Mouse (Mus musculus) liver, adult 10 weeks (tissue): ENCODE results near the gene Pde4b. TPM values are rescaled to one million over a fixed set of nuclear protein-coding genes. Genes with fewer than 3 reads are reported as not detected.

Source experiments
- polyA plus RNA-seq: library from polyadenylated mRNA; stranded (reverse); fragments of 350-450 nt; fragmentation: Illumina TruSeq; extraction: RNeasy Lipid Tissue Mini Kit (QIAGEN cat#74804); gene quantifications from one replicate; pipeline ENCODE4 v1.2.3, GENCODE M21; 2014; ENCODE audit warnings: low read depth, low replicate concordance

Gene Pde4b
- polyA plus RNA-seq, result 11.0 TPM

GRCm38 (mm10) chr4:102087091-102087565 lies at the start of gene Pde4b:
TSS of gene Pde4b (plus strand) at chr4:102087543.

Other genes starting within 250 kb of the Pde4b start
- gene B020004J07Rik, start 243.5 kb upstream of the Pde4b start, polyA plus RNA-seq, result not detected
- gene C130073F10Rik, start 193.8 kb upstream of the Pde4b start, polyA plus RNA-seq, result not detected
- not detected for gene Gm12800, start 178.4 kb upstream of the Pde4b start, polyA plus RNA-seq
- gene Gm12794, start 147.1 kb upstream of the Pde4b start, polyA plus RNA-seq, result not detected
- gene Gm12790, start 106.5 kb upstream of the Pde4b start, polyA plus RNA-seq, result not detected
- not detected for gene Gm12789, start 100.9 kb upstream of the Pde4b start, polyA plus RNA-seq